Mouse (Mus musculus): ENCODE data around the gene Stfa1.
"Not testable (repeated sequence)": the region's sequence is repeated elsewhere in the genome, so short reads cannot be mapped to it uniquely, and the experiment has no call there.

The Stfa1 gene

DNA sequence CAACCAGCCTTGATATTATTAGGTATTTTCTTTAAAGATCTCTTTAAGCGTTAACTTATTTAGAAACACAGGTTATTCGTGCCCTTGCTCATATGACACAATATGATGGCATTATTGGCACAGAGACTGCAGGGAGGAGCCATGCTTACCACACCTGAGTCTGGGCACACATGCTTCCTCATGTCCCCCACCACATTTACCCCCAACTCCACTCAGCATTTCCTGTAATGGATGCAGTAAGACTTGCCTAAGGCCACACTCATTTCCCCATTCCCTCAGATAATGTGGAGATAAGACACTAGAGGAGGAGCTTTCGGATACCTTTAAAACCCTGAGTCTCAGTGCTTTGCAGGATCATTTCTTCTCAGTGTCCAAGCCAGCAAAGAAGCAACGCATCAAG lies at the start of gene Stfa1:
Gene Stfa1, plus strand, starts transcription at position 156 of the 400 bp plus-strand sequence.
- not testable (repeated sequence) for DNase-seq (ENCODE audit: extremely low spot score, low read depth, low spot score)

DNA sequence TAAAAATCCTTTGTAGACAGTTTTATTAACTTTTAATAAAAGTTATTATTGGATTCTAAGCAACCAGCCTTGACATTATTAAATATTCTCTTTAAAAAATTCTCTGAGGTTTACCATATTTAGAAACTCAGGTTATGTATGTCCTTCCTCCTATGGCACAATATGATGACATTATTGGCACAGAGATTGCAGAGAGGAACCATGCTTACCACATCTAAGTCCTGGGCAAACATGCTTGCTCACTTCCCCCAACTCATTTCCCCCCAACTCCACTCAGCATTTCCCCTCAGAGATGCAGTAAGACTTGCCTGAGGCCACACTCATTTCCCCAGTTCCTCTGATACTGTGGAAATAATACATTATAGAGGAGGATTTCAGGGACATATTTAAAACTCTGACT lies 16.2 kb upstream of the Stfa1 start:
- DNase-seq (ENCODE audit: extremely low spot score, low read depth, low spot score) = not testable (repeated sequence)

DNA sequence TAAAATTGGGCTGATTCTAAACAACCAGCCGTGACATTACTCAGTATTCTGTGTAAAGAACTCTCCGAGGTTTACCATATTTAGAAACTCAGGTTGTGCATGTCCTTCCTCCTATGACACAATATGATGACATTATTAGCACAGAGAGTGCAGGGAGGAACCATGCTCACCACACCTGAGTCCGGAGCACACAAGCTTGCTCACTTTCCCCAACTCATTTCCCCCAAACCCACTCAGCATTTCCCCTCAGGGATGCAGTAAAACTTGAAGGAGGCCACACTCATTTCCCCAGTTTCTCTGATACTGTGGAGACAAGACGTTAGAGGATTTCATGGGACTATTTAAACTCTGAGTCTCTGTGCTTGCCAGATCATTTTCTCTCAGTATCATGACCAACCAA lies 12.4 kb downstream of the Stfa1 start:
- no peak for DNase-seq (ENCODE audit: extremely low spot score, low read depth, low spot score)

DNA sequence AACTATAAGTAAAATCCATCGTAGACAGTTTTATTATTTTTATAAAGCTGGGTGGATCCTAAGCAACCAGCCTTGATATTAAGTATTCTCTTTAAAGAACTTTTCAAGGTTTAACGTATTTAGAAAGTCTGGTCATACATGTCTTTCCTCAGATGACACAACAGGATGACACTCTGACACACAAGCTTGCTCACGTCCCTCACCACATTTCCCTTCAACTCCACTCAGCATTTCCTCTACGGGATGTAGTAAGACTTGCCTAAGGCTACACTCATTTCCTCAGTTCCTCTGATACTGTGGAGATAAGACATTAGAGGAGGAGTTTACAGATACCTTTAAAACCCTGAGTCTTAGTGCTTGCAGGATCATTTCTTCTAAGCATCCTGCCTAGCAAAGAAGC lies 30.9 kb downstream of the Stfa1 start:
- no peak for DNase-seq (ENCODE audit: extremely low spot score, low read depth, low spot score)

DNA sequence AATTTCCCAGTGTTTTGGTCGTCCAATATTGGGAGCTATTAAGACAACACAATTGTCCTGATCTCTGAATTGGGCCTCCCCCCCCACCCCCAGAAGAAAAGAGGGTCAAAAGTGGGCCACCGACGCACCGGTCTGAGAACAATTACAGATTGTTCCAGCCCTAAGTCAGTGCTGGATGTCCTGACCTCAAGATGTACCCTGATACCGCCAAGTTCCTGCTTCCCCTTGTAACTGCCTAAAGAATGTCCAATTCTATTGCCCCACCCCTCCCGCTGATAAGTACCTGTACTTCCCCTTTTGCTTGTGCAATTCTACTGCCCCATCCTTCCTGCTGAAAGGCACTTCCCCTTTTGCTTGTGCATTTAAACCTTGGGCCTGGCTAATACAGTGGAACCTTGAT lies 39.4 kb downstream of the Stfa1 start:
- not testable (repeated sequence) for DNase-seq (ENCODE audit: extremely low spot score, low read depth, low spot score)

DNA sequence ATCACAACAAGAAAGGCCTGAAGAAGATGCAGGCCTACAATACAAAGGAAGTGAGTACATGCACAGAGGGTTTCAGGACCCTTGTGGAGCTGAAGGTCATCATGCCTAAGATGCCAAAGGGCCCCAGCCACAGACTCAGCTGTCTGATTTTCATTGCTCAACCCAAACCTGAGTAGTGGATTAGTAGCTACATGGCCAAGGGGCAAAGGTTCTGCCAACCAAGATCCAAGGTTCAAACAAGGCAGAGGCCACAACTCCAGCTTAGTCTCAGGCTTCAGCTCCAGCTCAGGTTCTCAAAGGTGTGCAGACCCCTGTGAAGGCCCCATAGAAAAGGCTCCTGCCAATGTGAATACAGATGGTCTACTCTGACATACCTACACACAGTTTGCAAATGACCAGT lies 42.5 kb downstream of the Stfa1 start:
- DNase-seq (ENCODE audit: extremely low spot score, low read depth, low spot score) = no peak

DNA sequence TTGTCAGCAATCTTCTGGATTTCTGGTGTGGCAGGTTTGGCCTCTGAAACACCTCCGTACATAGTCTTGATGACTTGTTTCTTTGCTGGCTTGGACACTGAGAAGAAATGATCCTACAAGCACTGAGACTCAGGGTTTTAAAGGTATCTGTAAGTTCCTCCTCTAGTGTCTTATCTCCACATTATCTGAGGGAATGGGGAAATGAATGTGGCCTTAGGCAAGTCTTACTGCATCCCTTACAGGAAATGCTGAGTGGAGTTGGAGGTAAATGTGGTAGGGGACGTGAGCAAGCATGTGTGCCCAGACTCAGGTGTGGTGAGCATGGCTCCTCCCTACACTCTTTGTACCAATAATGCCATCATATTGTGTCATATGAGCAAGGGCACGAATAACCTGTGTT lies 57.5 kb downstream of the Stfa1 start, which contains the start of gene BC117090:
Gene BC117090, minus strand, starts transcription at position 101 of the 400 bp plus-strand sequence.
- no peak for DNase-seq (ENCODE audit: extremely low spot score, low read depth, low spot score)
